Mouse (Mus musculus): ENCODE results near the gene Aurkaip1. TPM values are rescaled to one million over a fixed set of nuclear protein-coding genes. Genes with fewer than 3 reads are reported as not detected.

The Aurkaip1 gene
- total RNA-seq, 2 experiments from 2014 or later, result 67.3 to 73.1 TPM

DNA sequence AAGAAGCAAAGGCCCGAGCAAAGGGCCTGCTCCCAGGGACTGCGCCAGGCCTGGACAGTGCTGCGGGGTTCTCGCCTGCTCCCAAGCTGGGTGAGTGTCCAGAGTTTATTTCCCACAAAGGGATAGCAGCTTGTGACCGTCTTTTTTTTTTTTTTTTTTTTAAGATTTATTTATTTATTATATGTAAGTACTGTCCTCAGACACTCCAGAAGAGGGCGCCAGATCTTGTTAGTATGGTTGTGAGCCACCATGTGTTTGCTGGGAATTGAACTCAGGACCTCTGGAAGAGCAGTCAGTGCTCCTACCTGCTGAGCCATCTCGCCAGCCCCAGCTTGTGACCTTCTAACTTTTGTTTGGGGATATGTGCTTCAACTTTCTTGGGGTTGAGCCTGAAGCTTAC lies 10.0 kb upstream of the Aurkaip1 start:
- no peak for DNase-seq
- intact Hi-C loops (cut with DNase I), result no loop called here

DNA sequence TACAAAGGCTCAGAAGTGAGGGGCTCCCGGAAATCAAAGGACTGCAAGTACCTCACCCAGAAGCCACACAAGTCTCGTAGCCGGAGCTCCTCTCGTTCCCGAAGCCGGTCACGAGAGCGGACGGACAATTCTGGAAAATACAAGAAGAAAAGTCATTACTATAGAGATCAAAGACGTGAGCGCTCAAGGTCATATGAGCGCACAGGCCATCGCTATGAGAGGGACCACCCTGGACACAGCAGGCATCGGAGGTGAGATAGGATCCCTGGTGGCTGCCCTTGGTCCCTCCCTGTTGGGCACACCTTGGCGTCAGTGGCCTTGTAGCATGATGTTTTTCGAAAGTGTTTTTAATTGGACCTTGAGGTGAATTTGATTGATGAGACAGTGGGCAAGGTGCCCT lies 7.6 kb upstream of the Aurkaip1 start:
- intact Hi-C loops (cut with DNase I), result no loop called here
- no peak for DNase-seq

DNA sequence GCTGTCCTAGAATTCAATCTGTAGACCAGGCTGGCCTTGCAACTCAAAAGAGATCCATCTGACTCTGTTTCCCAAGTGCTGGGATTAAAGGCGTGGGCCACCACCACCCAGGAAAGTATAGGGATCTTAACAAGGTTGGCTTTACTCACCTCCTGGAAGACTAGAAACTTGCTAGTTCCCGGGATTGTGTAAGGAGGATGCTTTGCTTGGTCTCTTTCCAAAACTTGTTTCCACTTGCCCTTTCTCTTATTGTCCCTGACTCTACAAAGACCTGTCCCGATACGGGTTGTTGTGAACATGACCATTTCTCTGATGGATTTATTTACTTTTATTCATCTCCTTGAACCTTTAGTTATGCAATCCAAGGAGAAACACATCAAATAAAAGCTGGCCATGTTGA lies 1.2 kb upstream of the Aurkaip1 start:
- no peak for DNase-seq
- intact Hi-C loops (cut with DNase I), result no loop called here

DNA sequence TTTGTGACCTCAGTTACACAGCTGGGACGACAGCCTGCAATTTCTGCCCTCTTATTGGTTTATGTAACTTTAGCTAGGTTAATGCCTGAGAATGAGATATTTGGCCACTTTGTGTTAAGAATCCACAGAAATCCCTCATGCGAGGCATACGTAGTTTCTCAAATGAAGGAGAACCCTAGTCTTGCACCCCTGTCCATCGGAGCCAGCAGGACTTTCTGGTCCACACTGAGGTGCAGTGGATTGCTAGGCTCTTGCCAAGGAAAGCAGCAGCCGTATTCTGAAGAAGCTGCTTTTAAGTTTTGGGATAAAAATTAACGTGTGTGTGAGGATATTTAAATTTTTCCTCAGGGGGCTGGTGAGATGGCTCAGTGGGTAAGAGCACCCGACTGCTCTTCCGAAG lies 476 bp upstream of the Aurkaip1 start:
- no peak for DNase-seq
- intact Hi-C loops (cut with DNase I), result no loop called here

DNA sequence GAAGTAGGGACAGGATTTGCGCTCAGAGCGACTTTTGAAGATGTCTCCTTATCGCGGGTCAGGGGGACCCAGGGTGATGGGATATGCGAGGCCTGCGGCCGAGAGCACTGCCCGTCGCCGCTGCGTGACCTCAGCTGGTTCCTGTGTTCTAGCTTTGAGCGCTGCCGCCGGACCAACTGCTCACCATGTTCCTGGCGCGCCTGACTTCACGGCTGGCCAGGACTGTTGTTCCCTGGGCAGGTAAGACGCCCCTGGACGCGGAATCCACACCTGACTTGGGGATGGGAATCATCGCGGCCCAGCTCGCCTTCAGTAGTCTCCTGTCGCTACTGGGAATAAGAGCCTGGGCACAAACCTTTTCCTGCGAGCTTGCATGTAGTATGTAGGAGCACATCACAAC lies 759 bp downstream of the Aurkaip1 start:
- intact Hi-C loops (cut with DNase I), result no loop called here
- no peak for DNase-seq

DNA sequence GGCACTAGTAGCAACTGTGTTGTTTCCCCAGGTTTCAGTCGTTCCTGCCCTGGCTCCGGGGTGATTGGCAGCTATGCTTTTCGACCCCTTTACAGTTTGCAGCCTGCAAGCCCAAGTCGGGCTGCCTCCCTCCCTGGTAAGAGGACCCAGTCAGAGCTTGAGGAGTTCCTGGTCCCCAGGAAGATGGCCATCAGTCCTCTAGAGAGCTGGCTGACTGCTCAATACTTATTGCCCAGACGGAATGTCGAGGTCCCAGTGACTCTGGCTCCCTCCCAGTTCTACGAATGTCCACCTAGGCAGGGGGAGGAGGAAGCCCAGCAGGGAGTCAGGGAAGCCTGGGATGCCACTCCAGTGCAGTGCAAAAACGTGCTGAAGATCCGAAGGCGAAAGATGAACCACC lies 1.2 kb downstream of the Aurkaip1 start:
- intact Hi-C loops (cut with DNase I), result no loop called here

DNA sequence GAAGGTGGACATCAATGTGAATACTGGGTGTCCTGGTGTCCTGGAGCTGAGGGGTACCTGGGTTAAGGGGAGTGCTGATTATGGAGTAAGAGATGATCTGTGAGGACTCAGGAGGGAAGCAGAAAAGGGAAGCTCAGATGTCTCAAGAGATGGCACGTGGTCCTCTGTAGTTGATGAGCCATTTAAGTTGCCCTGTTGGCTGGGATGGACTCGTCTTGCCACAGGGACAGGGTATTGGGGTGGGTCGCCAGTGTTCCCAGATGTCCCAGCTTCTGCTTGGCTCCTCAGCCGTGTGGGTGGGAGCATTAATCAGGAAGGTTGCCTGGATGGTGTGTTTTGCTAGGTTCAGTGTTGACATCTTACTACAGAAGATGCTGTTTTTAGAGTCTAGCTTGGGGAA lies 2.2 kb downstream of the Aurkaip1 start:
- intact Hi-C loops (cut with DNase I), result no loop called here
- DNase-seq, result no peak

More for the DNA sequence above, 1.2 kb downstream of the Aurkaip1 start:
- DNase-seq, result no peak

DNA sequence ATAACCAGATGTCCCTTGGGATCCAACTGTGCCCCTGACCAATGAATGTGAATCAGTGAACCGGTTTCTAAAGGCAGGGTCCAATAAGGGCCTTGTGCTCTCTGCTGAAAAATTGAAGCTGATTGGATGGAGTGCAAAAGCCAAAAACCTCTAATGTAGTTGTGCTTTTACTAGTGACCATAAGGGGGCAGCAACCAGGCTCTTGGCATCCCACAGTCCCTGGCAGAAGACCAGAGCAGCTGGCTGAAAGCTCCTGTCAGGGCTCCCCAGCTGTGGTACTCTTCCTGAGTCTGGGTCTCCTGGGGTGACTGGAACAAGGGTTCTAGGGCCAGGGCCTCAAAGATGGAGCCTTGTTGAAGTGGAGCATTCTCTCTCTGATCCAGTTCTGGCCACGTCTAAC lies 2.8 kb downstream of the Aurkaip1 start:
- DNase-seq, result peak; percentile 84 to 86
- intact Hi-C loops (cut with DNase I), result no loop called here

DNA sequence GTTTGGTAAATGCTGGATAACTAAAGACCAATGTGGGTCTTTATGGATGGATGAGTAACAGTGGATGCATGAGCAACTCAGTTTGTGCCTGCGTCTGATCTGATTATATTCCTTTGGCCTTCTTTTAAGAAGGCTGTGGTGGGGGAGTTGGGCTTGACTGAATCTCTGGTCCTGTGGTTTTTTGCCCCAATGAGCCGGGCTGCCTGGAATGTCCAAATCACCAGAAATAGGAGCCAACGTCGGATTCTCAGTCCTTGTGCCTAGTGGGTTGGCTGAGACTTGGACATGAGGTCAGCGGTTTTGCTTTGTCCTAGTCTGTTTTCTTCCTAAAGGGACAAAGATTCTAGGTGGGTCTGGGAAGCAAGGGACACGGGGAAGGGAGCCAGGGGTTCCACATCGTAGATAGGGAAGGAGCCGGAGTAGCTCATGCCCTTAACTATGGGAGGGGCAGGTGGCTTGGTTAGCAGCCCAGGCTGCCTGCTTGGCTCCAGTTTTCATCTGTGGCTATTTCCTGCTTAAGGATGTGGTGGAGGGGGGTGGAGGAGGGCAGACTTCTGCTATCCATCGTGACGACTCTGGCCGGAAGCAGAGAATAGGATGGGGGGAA lies 6.4 kb downstream of the Aurkaip1 start:
- intact Hi-C loops (cut with DNase I), result no loop called here
- DNase-seq, result peak; percentile 57 to 64

DNA sequence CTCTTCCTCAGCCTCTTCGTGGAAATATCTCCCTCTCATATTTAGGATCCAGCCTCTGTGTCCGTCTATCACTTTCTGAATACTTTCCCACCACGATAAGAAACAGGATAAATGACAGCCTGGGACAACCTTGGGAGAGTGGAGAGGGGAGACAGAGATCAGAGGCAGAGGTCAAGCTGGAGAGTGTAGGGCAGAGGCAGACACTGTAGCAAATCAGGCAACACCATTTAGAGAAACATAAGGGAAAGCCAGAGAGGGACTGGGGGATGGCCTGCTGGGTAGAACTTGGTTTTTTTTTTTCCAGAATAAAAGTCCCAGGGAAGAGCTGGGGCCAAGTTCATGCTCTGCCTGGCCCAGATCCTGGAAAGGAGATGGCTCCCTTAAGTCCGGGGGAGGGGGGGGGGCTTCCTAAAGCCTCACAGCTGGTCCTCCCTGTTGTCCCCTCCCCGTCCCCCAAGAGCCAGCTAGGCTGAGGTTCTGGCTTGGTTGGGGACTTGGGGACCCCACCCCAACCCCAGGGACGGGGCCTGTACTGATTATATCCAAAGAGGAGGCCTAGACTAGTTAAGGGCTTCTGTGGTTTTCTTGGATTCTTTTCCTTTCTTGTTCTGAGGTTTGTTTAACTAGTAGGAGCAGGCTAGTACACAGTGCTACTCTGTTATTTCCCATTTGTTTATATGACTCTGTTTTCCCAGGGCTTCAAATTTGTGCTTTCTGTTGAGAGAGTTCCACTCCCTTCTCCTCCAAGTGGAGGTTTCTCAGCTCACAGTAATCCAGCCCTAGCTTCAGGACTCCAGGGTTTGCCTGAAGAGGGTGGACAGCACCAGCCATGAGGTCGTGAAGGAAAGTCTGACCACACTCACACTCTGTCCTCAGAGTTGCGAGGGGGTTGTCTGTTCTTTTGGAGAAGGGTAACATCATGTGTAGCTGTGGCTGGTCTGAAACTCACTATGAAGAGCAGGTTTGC lies 7.4 kb downstream of the Aurkaip1 start:
- intact Hi-C loops (cut with DNase I), result no loop called here
- peak in 1 of 2 experiments; percentile 61 for DNase-seq

DNA sequence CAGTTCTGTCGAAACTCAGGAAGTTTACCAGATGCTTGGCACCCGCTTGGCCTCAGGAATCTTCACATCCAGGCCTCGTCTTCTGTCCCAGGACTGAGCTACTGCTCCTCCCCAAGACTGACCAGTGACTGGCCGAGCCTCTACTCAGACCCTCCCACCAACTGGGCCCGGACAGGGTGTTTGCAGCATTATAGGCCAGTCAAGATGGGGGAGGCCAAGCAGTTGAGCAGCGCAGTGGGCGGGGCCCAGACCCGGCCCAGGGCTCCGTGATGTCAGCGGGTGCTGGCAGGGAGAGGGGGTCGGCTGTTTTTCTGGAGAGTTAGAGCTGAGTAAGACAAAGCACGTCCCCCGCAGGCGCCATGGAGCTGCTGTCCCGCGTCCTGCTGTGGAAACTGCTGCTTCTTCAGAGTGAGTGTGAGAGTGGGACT lies 8.4 kb downstream of the Aurkaip1 start, which contains the start of gene Mxra8:
Mxra8 (plus strand) TSS at position 198 of the 428 bp plus-strand sequence.
- intact Hi-C loops (cut with DNase I), result no loop called here
- DNase-seq, result peak; percentile 87 to 90

DNA sequence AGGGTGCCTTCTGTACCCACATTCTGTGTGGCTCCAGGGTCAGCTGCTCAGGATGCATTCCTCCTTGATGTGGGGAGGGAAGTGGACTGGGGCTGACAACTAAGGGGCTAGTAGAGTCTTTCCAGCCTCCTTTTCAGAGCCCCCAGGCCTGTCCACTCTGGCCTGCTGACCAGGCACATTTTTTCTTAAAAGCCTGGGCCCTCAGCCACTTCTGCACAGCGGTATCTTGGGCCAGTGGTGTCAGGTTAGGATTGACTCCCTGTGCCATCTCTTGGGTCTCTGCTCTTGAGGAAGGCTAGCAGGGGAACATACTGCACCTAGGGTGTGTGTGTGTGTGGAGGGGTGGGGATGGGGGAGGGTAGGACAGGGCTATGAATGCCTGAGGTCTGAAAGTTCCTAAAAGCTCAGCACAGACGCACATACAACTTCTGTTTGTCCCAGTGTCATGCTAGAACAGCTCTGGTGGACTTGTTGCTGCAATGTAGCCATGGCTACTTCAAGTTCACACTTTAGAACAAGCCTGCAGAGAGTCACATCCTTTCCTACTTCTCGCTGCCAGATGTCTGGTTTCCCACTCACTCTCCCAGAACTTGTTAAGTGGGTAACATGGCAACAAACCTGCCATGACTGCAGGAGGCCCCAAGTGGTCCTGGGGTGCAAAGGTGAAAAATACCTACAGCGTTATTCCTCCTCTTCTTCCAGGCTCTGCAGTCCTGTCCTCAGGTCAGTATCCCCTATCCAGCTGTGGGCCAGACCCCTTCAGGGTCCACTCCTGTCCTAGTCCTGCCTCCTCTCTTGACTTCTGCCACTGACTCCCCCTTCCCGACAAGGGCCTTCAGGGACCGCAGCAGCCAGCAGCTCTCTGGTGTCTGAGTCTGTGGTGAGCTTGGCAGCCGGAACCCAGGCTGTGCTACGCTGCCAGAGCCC lies 9.3 kb downstream of the Aurkaip1 start:
- no peak for DNase-seq
- intact Hi-C loops (cut with DNase I), result no loop called here

DNA sequence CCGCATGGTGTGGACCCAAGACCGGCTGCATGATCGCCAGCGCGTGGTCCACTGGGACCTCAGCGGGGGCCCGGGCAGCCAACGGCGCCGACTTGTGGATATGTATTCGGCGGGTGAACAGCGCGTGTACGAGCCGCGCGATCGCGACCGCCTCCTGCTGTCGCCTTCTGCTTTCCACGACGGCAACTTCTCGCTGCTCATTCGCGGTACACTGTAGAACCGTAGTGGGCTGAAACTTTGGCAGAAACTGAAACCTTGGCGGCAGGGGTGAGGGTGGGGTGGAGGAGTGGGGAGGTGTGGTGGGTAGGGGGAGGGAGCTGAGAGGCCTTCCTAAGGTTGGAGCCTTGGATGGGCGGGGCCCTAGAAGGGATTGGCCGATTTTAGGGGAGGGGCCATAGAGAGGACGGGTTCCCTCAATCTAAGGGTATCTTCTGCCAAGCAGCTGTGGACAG lies 10.0 kb downstream of the Aurkaip1 start:
- intact Hi-C loops (cut with DNase I), result no loop called here
- DNase-seq, result peak in 1 of 2 experiments; percentile 62

DNA sequence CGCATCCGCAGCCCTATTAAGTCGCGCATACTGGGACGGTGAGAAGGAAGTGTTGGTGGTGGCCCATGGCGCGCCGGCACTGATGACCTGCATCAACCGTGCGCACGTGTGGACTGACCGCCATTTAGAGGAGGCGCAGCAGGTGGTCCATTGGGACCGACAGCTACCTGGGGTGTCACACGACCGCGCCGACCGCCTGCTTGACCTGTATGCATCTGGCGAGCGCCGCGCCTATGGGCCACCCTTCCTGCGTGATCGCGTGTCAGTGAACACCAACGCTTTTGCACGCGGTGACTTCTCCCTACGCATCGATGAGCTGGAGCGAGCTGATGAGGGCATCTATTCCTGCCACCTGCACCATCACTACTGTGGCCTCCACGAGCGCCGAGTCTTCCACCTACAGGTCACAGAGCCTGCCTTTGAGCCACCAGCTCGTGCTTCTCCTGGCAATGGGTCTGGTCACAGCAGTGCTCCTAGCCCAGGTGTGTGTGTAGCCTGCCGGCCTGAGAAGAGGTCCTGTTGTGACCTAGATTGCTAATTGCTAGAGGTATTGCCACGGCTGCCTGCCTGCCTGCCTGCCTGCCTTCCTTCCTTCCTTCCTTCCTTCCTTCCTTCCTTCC lies 10.7 kb downstream of the Aurkaip1 start:
- intact Hi-C loops (cut with DNase I), result no loop called here
- DNase-seq, result peak in 1 of 2 experiments; percentile 15

DNA sequence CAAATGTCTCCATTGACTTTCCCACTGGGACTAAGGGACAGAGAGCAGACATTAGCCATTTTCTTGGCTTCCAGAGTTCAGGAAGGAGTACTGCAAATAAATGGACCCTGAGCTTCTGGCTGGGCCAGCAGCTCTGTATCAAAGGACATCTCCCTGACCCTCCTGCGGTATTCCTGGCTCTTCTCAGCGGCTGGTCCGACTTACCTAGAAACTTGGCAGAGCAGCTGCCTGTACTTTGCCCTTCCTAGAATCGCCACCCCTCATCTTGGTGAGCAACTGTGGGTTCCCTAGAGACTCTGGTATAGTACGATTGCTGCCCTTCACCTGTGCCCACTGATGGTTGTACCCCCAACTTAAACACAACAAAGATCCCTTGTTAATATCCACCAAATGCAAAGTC lies 12.2 kb downstream of the Aurkaip1 start:
- intact Hi-C loops (cut with DNase I), result no loop called here

DNA sequence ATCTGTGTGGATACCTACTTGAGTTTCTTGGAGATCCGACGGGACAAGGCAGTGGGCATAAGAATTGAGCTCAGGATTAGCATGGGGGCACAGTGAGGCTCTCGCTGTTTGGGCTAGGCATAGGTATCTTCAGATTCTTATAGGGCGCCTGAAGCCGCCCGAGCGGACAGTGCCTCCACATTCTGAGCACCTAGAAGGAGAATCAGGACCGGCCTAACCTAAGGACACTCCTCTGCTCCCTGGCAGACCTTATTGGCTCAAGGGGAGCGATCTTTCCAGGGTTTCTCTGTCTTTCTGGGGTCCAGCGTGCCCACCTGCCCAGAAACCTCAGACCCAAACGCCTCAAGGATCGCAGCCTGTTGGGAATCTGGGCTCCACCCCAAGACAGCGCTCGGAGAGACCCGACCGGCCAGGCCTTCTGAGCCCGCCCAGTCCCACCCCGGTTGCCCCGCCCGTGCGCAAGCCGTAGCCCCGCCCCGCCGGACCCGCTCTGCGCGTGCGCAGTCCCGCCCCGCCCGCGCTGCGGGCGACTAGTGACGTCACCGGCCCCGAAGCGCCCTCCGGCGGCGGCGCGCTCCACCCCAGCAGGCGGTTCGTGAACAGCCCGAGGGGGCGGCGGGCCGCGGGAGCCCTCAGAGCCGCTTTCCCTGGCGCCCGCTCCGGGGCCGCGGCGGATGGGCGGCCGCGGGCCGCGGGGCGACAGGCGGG lies 16.0 kb downstream of the Aurkaip1 start, which contains the start of gene Dvl1:
Dvl1 (plus strand) TSS at position 532 of the 708 bp plus-strand sequence.
- intact Hi-C loops (cut with DNase I), result no loop called here
- peak; percentile 92 to 95 for DNase-seq

More for the DNA sequence above, 12.2 kb downstream of the Aurkaip1 start:
- no peak for DNase-seq

DNA sequence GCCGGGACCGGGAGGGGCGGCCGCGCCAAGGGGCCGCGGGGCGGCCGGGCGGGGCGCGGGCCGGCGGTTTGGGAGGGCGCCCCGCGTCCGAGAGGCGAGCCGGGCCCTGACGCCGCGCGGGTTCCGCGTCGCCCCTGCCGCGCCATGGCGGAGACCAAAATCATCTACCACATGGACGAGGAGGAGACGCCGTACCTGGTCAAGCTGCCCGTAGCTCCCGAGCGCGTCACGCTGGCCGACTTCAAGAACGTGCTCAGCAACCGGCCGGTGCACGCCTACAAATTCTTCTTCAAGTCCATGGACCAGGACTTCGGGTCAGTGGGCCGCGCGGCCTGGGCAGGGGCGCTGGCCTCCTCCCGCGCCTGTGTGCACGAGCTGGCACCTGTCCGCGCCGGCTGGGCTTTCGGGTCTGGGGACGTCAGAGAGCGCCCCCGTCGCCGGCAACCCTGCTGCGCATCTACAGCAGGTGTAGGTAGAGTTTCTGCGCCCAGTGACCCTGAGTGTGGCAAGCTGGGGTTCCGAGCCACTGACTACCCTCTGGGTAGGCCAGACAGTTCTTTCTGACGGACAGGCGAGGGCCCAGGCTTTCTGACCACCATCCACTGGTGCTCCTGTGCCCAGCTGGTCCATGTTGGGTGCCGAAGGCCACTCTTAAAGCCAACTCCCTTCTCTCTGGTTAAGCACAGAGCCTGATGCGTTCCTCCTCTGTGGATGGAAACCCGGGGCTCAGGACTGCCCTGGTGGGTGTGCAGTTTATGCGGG lies 16.7 kb downstream of the Aurkaip1 start:
- intact Hi-C loops (cut with DNase I), result no loop called here
- DNase-seq, result peak in 1 of 2 experiments; percentile 39

DNA sequence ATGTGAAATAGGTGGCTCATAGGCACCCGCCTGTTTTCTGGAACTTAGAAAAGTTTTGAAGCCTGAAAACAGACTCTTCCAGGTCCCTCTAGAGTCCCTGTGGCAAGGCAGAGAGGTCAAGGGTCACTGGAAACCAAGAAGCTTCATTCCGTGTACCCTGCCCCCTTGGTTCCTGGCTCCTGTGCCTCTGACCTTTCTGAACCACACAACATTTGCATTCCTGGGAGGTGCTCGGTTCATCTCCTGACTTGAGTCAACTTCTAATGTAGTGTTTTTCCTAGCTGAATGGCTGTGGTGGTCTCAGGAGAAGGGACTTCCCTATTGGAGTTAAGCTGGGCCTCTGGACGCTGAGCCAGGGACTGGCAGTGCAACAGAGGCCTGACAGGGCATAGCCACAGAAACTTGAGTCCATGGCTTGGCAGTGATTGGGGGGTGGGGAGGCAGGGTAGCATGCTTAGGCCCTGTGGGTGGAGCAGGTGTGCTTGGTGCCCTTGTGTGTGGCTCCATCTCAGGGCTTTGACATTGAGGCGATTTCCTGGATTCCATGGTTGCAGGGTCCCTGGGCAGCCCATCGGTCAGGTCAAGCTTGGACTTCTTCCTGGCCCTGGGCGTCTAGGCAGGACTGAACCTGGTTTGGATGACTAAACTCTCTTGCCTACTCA lies 17.5 kb downstream of the Aurkaip1 start:
- DNase-seq, result peak in 1 of 2 experiments; percentile 39
- intact Hi-C loops (cut with DNase I), result no loop called here
